Mouse (Mus musculus): ENCODE measurements around the gene Ubp1. TPM values are rescaled to one million over a fixed set of nuclear protein-coding genes. Genes with fewer than 3 reads are reported as not detected.
A peak's percentile ranks its signal among the peaks of the same experiment; 100 is the strongest.
"Not testable (repeated sequence)": the region's sequence is repeated elsewhere in the genome, so short reads cannot be mapped to it uniquely, and the experiment has no call there.

Gene Ubp1
- 57.4 and 58.5 TPM in 2 replicates for polyA plus RNA-seq (2014; fragmentation: Nextera tagmentation; extraction: Ambion mirVana)

DNA sequence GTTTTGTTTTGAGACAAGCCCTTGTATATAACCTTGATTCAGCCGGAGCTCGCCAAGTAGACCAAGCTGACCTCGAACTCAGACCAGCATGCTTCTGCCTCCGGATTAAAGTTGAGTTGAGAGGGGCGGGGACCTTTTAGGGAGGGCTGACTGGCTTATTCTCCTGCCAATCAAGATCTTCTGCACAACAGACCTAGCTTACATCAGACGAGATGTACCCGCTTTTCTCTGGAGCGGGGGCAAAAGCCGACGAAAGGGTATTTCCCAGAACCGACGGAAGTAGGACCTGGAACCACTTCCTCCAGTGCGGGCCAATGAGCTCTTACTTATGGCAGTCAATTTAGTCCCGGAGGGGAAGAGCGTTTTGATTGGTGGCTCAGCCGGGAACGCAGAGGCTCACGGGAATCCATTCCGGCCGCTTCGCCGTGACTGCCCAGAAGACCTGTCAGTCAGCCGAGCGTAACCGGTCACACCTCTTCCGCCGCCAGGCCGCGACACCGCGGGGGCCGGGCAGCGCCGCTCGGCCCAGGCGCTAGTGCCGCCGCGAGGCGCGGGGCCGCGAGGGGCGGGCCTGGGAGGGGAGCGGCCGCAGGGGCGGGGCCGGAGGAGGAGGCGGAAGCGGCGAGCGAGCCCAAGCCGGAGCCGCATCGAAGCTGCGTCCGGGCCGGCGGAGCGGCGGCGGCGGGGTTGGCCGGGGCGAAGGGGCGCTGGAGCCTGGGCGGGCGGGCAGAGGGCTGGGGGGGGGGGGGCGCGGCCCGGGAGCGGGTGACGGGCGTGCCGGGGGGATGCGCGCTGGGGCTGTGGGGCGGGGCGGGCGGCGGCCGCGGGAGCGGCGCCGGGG, at the start of gene Ubp1:
Gene Ubp1, plus strand, starts transcription at position 401 of the 841 bp plus-strand sequence.
- Histone ChIP-seq H3K27ac (ENCODE audit: low read depth, low read length) (peak within 1 kb of the TSS; percentile 98), H3K9me3 (ENCODE audit: control insufficient read depth, low read length) (no peaks in the 10 kb centered on the region), H3K36me3 (ENCODE audit: control insufficient read depth, insufficient read depth, low read length) (no peaks in the 10 kb centered on the region; the same call in 1 of the 2 replicates), H3K4me2 (peak within 1 kb of the TSS; percentile 81), H3K4me1 (replicated peaks; ENCODE audit: control insufficient read depth, insufficient read depth, low read length) (peaks cover 28% of the 10 kb centered on the region), H3K27me3 (replicated peaks; ENCODE audit: control insufficient read depth, insufficient read depth, low read length) (no peaks in the 10 kb centered on the region), H3K4me3 (ENCODE audit: low read depth, low read length) (peak within 1 kb of the TSS; percentile 93), H3K9ac (ENCODE audit: low read depth, low read length) (peak within 1 kb of the TSS; percentile 94)
- ATAC-seq (replicated peaks; ENCODE audit: low FRiP score) (peak; percentile 96), DNase-seq (ENCODE audit: low spot score) (peak; percentile 91)
- WGBS, result under 1% methylated on average over 43 of the region's 86 CpGs

DNA sequence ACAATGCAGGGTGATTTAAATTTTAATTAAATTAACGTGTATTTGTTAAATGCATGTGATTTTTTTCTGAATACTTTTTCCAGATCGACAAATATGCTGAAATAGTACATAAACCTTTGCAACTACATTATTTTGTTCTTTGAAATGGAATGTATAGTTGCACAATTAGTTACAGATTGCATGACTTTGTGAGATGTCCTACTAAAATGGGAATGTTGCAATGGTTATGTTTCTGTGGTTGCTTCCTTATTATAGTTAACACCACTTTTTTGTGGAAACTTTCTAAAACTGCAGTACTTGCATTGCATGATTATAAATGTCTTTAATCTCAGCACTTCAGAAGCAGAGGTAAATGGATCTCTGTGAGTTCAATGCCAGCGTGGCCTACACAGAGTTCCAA, 35.8 kb upstream of the Ubp1 start:
- no peaks in the 10 kb centered on the region for H3K9me3 ChIP-seq (ENCODE audit: control insufficient read depth, low read length)
- 89% methylated on average over 3 of the region's 3 CpGs for WGBS
- ATAC-seq (replicated peaks; ENCODE audit: low FRiP score) (no peak), DNase-seq (ENCODE audit: low spot score) (no peak)
- no peak overlapping the region for H3K9ac ChIP-seq (ENCODE audit: low read depth, low read length)
- no peak overlapping the region for H3K27ac ChIP-seq (ENCODE audit: low read depth, low read length)
- no peaks in the 10 kb centered on the region for H3K4me1 ChIP-seq (replicated peaks; ENCODE audit: control insufficient read depth, insufficient read depth, low read length)
- H3K36me3 ChIP-seq (ENCODE audit: control insufficient read depth, insufficient read depth, low read length), result peaks cover 3% of the 10 kb centered on the region; the same call in 1 of the 2 replicates
- no peak overlapping the region for H3K4me2 ChIP-seq
- H3K4me3 ChIP-seq (ENCODE audit: low read depth, low read length), result no peak overlapping the region
- no peaks in the 10 kb centered on the region for H3K27me3 ChIP-seq (replicated peaks; ENCODE audit: control insufficient read depth, insufficient read depth, low read length)

DNA sequence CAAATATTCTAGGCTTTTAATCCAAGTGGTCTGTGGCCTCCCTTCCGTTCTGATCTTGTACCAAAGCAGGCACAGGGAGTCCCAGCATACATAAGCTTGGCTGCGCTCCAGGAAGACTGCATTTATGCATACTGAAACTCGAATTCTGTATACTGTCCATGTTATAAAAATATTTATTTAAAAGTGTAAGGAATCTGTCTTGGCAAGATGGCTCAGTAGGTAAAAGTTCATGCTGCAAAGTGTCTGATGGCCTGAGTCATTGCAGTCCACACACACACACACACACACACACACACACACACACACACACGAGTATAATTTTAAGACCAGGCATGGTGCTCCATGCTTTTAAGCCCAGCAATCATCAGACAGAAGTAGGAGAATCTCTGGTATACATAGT, 27.6 kb upstream of the Ubp1 start:
- Histone ChIP-seq H3K4me2 (no peak overlapping the region), H3K9ac (ENCODE audit: low read depth, low read length) (no peak overlapping the region), H3K9me3 (ENCODE audit: control insufficient read depth, low read length) (no peaks in the 10 kb centered on the region), H3K27ac (ENCODE audit: low read depth, low read length) (no peak overlapping the region), H3K4me1 (replicated peaks; ENCODE audit: control insufficient read depth, insufficient read depth, low read length) (no peaks in the 10 kb centered on the region), H3K4me3 (ENCODE audit: low read depth, low read length) (no peak overlapping the region), H3K36me3 (ENCODE audit: control insufficient read depth, insufficient read depth, low read length) (peaks cover 7% of the 10 kb centered on the region; the same call in 1 of the 2 replicates), H3K27me3 (replicated peaks; ENCODE audit: control insufficient read depth, insufficient read depth, low read length) (no peaks in the 10 kb centered on the region)
- ATAC-seq (replicated peaks; ENCODE audit: low FRiP score) (no peak), DNase-seq (ENCODE audit: low spot score) (no peak)
- WGBS, result 87% methylated on average over 4 of the region's 4 CpGs

DNA sequence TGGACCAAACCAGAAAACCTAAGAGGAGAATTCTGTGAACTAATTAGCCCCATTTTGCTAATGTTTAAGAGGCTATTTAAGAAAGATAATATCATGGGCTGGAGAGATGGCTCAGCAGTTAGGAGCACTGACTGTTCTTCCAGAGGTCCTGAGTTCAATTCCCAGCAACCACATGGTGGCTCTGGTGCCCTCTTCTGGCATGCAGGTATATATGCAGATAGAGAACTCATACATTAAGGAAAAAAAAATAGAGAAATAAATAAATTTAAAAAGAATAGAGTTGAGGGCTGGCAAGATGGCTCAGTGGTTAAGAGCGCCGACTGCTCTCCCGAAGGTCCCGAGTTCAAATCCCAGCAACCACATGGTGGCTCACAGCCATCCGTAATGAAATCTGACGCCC, 26.4 kb upstream of the Ubp1 start:
- not testable (repeated sequence) for H3K4me2 ChIP-seq; H3K4me3 ChIP-seq (ENCODE audit: low read depth, low read length); H3K9me3 ChIP-seq (ENCODE audit: control insufficient read depth, low read length); H3K9ac ChIP-seq (ENCODE audit: low read depth, low read length); H3K36me3 ChIP-seq (ENCODE audit: control insufficient read depth, insufficient read depth, low read length); H3K4me1 ChIP-seq (replicated peaks; ENCODE audit: control insufficient read depth, insufficient read depth, low read length); H3K27ac ChIP-seq (ENCODE audit: low read depth, low read length); ATAC-seq (replicated peaks; ENCODE audit: low FRiP score); DNase-seq (ENCODE audit: low spot score); H3K27me3 ChIP-seq (replicated peaks; ENCODE audit: control insufficient read depth, insufficient read depth, low read length)
- WGBS, result 92% methylated on average over 6 of the region's 6 CpGs

DNA sequence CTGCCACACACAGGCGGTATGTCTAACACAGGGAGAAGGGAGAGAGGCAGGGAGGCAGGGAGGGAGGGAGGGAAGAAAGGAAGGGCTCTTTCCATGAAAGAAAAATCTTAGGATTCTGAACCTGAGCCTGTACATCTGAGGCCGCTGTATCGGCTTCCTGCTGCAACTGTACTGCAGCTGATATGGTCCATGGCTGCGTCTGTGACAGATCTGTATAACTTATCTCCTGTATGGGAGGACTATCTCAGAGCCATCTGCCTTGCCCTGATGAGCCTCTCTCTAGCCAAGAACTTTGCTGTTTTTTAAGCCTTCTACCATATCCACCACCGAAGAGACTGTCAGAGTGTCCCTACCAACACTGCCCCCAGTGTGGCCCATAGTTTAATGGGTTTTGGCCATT, 14.9 kb upstream of the Ubp1 start:
- ATAC-seq (replicated peaks; ENCODE audit: low FRiP score), result peak; percentile 95
- Histone ChIP-seq H3K4me3 (ENCODE audit: low read depth, low read length) (no peak overlapping the region), H3K36me3 (ENCODE audit: control insufficient read depth, insufficient read depth, low read length) (peaks cover 9% of the 10 kb centered on the region; the same call in 1 of the 2 replicates), H3K4me2 (peak overlapping the region; percentile 6; the same call in 1 of the 2 replicates), H3K4me1 (replicated peaks; ENCODE audit: control insufficient read depth, insufficient read depth, low read length) (peaks cover 9% of the 10 kb centered on the region), H3K9me3 (ENCODE audit: control insufficient read depth, low read length) (no peaks in the 10 kb centered on the region), H3K9ac (ENCODE audit: low read depth, low read length) (no peak overlapping the region), H3K27me3 (replicated peaks; ENCODE audit: control insufficient read depth, insufficient read depth, low read length) (no peaks in the 10 kb centered on the region), H3K27ac (ENCODE audit: low read depth, low read length) (no peak overlapping the region)
- WGBS, result 65% methylated on average over 5 of the region's 5 CpGs
- DNase-seq (ENCODE audit: low spot score), result no peak

DNA sequence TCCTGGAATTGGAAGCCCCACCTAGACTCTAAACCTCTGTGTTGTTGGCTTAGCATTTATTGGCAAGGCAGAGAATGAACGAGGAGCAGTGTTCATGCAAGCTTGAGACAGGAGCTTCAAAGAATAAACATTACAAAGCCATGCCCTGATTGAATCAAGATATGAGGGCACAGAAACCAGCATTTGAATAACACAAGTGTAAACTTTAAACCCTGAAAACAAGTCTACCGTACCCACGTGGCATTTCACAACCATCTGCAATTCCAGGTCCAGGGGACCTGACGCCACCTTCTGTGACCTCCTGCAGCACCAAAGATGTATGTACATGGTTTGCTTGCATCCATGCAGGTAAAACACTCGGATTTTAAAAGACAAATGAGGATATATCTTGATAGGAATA, 8.1 kb upstream of the Ubp1 start:
- Histone ChIP-seq H3K27ac (ENCODE audit: low read depth, low read length) (no peak overlapping the region), H3K36me3 (ENCODE audit: control insufficient read depth, insufficient read depth, low read length) (peaks cover 3% of the 10 kb centered on the region; the same call in 1 of the 2 replicates), H3K4me1 (replicated peaks; ENCODE audit: control insufficient read depth, insufficient read depth, low read length) (no peaks in the 10 kb centered on the region), H3K4me2 (no peak overlapping the region), H3K9ac (ENCODE audit: low read depth, low read length) (no peak overlapping the region), H3K27me3 (replicated peaks; ENCODE audit: control insufficient read depth, insufficient read depth, low read length) (no peaks in the 10 kb centered on the region), H3K4me3 (ENCODE audit: low read depth, low read length) (no peak overlapping the region), H3K9me3 (ENCODE audit: control insufficient read depth, low read length) (no peaks in the 10 kb centered on the region)
- 89% methylated on average over 5 of the region's 5 CpGs for WGBS
- DNase-seq (ENCODE audit: low spot score), result no peak
- no peak for ATAC-seq (replicated peaks; ENCODE audit: low FRiP score)

DNA sequence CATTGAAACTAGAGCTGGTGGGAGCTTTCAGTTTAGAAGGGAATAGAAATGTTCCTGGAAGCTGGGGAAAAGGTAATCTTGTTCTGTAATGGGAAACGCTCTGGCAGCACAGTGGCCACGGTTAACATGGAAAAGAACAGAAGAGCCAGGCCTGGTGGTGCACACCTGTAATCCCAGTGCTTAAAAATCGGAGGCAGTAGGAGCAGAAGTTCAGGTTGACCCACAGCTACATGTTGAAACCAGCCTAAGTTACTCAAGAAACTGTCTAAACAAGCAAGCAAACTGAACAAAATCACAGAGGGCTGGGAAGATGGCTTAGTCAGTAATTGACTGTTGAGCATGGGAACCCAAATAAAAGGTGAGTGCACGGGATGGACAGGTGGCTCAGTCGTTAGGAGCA, 5.9 kb upstream of the Ubp1 start:
- no peak for DNase-seq (ENCODE audit: low spot score)

DNA sequence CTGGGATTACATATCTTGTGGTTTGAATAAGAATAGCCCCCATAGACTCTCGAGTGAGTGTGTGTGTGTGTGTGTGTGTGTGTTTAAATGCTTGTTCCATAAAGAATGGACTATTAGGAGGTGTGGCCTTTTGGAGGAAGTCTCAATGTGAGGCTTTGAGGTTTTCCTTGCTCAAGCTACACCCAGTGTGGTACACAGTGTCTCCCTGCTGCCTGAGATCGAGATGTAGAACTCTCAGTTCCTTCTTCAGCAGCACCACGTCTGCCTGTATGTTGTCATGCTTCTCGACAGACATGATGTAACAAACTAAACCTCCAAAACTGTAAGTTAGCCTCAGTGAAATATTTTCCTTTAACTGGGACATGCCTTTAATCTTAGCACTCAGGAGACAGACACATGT, 2.1 kb upstream of the Ubp1 start:
- DNase-seq (ENCODE audit: low spot score), result no peak
- H3K27me3 ChIP-seq (replicated peaks; ENCODE audit: control insufficient read depth, insufficient read depth, low read length), result no peaks in the 10 kb centered on the region
- 51% methylated on average over 4 of the region's 4 CpGs for WGBS
- H3K9me3 ChIP-seq (ENCODE audit: control insufficient read depth, low read length), result no peaks in the 10 kb centered on the region
- no peak overlapping the region for H3K4me3 ChIP-seq (ENCODE audit: low read depth, low read length)
- H3K27ac ChIP-seq (ENCODE audit: low read depth, low read length), result no peak overlapping the region
- H3K9ac ChIP-seq (ENCODE audit: low read depth, low read length), result no peak overlapping the region
- peaks cover 11% of the 10 kb centered on the region for H3K4me1 ChIP-seq (replicated peaks; ENCODE audit: control insufficient read depth, insufficient read depth, low read length)
- no peak for ATAC-seq (replicated peaks; ENCODE audit: low FRiP score)
- no peak overlapping the region for H3K4me2 ChIP-seq
- no peaks in the 10 kb centered on the region for H3K36me3 ChIP-seq (ENCODE audit: control insufficient read depth, insufficient read depth, low read length)

More for the DNA sequence above, 5.9 kb upstream of the Ubp1 start:
- Histone ChIP-seq H3K9ac (ENCODE audit: low read depth, low read length) (no peak overlapping the region), H3K4me2 (no peak overlapping the region), H3K36me3 (ENCODE audit: control insufficient read depth, insufficient read depth, low read length) (peaks cover 3% of the 10 kb centered on the region; the same call in 1 of the 2 replicates), H3K4me1 (replicated peaks; ENCODE audit: control insufficient read depth, insufficient read depth, low read length) (no peaks in the 10 kb centered on the region), H3K27me3 (replicated peaks; ENCODE audit: control insufficient read depth, insufficient read depth, low read length) (no peaks in the 10 kb centered on the region), H3K27ac (ENCODE audit: low read depth, low read length) (no peak overlapping the region), H3K4me3 (ENCODE audit: low read depth, low read length) (no peak overlapping the region), H3K9me3 (ENCODE audit: control insufficient read depth, low read length) (no peaks in the 10 kb centered on the region)
- WGBS, result 78% methylated on average over 5 of the region's 5 CpGs
- ATAC-seq (replicated peaks; ENCODE audit: low FRiP score), result no peak

DNA sequence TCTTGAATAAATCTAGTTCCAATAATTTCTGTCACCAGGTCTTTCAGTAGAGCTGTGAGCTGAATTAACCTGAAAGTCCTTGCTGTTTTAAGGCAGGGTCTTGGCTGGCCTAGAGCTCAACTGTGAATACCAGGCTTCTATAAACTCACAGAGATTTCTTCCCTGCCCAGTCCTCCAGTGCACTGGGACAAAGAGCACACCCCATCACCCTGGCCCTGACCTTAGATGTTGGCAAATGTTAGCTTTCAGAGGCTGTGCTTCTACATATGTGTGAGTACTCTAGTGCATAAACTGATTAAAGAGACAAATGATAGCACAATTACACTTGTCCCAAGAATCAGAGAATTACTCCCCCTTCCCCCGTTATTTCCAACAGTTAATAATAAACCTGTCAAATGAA, 1.1 kb upstream of the Ubp1 start:
- Histone ChIP-seq H3K27me3 (replicated peaks; ENCODE audit: control insufficient read depth, insufficient read depth, low read length) (no peaks in the 10 kb centered on the region), H3K4me2 (peak overlapping the region; percentile 73), H3K27ac (ENCODE audit: low read depth, low read length) (no peak overlapping the region; the same call in 1 of the 2 replicates), H3K4me3 (ENCODE audit: low read depth, low read length) (peak overlapping the region; percentile 93), H3K4me1 (replicated peaks; ENCODE audit: control insufficient read depth, insufficient read depth, low read length) (peaks cover 19% of the 10 kb centered on the region), H3K9ac (ENCODE audit: low read depth, low read length) (no peak overlapping the region), H3K9me3 (ENCODE audit: control insufficient read depth, low read length) (no peaks in the 10 kb centered on the region), H3K36me3 (ENCODE audit: control insufficient read depth, insufficient read depth, low read length) (no peaks in the 10 kb centered on the region)
- WGBS, result 76% methylated on average over 1 of the region's 1 CpGs
- no peak for ATAC-seq (replicated peaks; ENCODE audit: low FRiP score)
- DNase-seq (ENCODE audit: low spot score), result no peak
